Mouse (Mus musculus): ENCODE results near the gene Sntg2.

DNA sequence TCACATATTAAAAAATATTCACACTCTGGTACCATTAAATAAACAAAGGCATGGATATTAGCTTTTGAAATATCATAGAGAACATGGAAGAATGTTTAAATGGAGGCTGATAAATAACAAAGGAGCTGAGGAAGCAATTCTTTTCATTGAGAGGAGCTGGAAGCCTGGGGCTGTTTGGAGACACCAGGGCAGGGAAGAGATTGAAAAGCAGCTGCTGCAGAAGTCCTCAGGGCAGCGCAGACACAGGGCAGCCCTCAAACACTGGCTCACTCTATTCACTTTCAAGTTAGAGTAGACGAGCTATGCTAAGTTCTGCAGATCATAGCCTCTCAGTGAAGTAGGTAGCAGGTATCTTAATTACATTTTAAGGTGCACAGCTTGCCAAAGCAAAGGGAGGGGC, 164.6 kb downstream of the Sntg2 start:
- TF ChIP-seq CTCF (conservative IDR thresholded peaks at IDR 0.05; ENCODE audit: insufficient read depth, insufficient read length, low read depth, low read length) = no peak
- no peak for TF ChIP-seq POLR2A (IDR thresholded peaks at IDR 0.05; ENCODE audit: low read depth, low read length)
